Mouse (Mus musculus) hindbrain, postnatal 0 days (tissue): ENCODE data around the gene Ccdc47. TPM values are rescaled to one million over a fixed set of nuclear protein-coding genes. Genes with fewer than 3 reads are reported as not detected.

ENCODE experiments used
- ATAC-seq: fragments of 200-750 bp; cut with Nextera tagmentation; 2 replicates; pipeline ENCODE4 v1.8.0; 2017; ENCODE audit warnings: mild to moderate bottlenecking, moderate TSS enrichment, moderate library complexity
- DNase-seq: peaks from one replicate; pipeline ENCODE4 v3.0.0-alpha.2; 2015; ENCODE audit warnings: low spot score
- H3K27ac ChIP-seq: fragments of 300-500 bp; sonication (generic); 2 replicates; pipeline ENCODE4 v1.5.1; 2014; ENCODE audit warnings: mild to moderate bottlenecking
- H3K27me3 ChIP-seq: fragments of 300-500 bp; sonication (generic); 2 replicates; pipeline ENCODE4 v1.6.1; 2014; ENCODE audit warnings: low read length, mixed read lengths; ENCODE audit not compliant: insufficient read depth
- H3K36me3 ChIP-seq: fragments of 300-500 bp; sonication (generic); 2 replicates; pipeline ENCODE4 v1.6.1; 2014; ENCODE audit warnings: low read length, mixed read lengths; ENCODE audit not compliant: insufficient read depth
- H3K4me1 ChIP-seq: fragments of 300-500 bp; sonication (generic); 2 replicates; pipeline ENCODE4 v1.6.1; 2014; ENCODE audit warnings: antibody characterized with exemption, low read length, mixed read lengths; ENCODE audit not compliant: insufficient read depth
- H3K4me2 ChIP-seq: fragments of 300-500 bp; sonication (generic); 2 replicates; pipeline ENCODE4 v1.6.1; 2014; ENCODE audit warnings: low read depth, mild to moderate bottlenecking, low read length, moderate library complexity, mixed read lengths
- H3K4me3 ChIP-seq: fragments of 300-500 bp; sonication (generic); 2 replicates; pipeline ENCODE4 v1.5.1; 2014; ENCODE audit warnings: low read length
- H3K9ac ChIP-seq: fragments of 300-500 bp; sonication (generic); replicated peaks from 2 replicates; pipeline ENCODE4 v1.6.1; 2014; ENCODE audit warnings: mild to moderate bottlenecking, low read length, moderate library complexity, mixed read lengths
- H3K9me3 ChIP-seq: fragments of 300-500 bp; sonication (generic); 2 replicates; pipeline ENCODE4 v1.6.1; 2016; ENCODE audit warnings: low read length, mixed read lengths
- CTCF ChIP-seq: IDR thresholded peaks from 2 replicates; pipeline ENCODE4 v1.5.1; 2016; ENCODE audit warnings: antibody characterized with exemption, control low read depth, low read depth
- WGBS: fragments of 180-500 bp; shearing (Covaris S2); extraction: QIAGEN DNeasy Blood & Tissue Kit; methylation state at CpG from one replicate; pipeline ENCODE4 v1.1.7; 2014; 5-methylcytosine and 5-hydroxymethylcytosine counted together
- polyA plus RNA-seq: library from polyadenylated mRNA; unstranded; fragments of >200 nt; fragmentation: Nextera tagmentation; extraction: Ambion mirVana; gene quantifications from 2 replicates; pipeline ENCODE4 v1.2.1, GENCODE M21; 2015
- total RNA-seq: library from RNA; depleted of rRNA; stranded (reverse); fragments of >200 nt; gene quantifications from 2 replicates; pipeline ENCODE4 v1.2.3, GENCODE M21; 2014

Gene Ccdc47
- total and polyA plus RNA-seq, 2 experiments from 2014 or later = 16.9 to 85.2 TPM

DNA sequence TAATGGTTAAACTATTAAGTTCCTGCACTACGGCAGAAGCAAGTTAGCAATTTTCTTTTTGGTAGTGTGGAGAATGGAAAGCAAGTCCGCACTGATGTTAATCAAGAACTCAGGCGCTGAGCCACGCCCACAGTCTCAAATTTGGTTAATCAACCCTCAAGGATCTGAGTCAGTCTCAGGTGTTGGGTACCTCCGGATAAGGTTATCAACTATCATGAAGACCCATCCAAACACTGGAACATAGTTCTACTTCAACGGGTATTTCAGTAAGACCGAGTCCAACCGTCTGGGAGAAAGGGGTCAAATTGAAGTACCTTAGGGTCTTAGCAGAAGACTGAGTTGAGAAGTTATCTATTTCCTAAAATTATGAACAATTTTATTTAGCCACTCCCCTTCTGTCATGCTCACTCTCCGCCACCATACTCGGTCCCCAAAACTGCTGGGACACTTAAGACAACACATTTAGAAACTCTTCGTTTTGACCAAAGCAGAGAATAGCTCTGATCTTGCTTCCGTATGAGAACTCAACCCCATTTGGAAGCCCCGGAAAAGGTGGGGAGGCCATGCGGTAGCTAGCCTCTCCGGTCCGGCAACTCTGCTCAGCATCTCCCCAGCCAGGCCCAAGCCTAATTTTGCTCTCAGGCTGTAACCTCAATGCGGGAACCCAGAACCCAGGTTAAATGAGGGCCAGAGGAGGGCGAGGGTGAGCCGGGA, 23.3 kb downstream of the Ccdc47 start:
- Histone ChIP-seq H3K9me3 (no peaks in the 10 kb centered on the region), H3K27ac (peak overlapping the region; percentile 68), H3K9ac (peak overlapping the region; percentile 66), H3K4me1 (peaks cover 8% of the 10 kb centered on the region), H3K4me2 (peak overlapping the region; percentile 78), H3K36me3 (no peaks in the 10 kb centered on the region), H3K27me3 (no peaks in the 10 kb centered on the region), H3K4me3 (peak overlapping the region; percentile 71)
- ATAC-seq (peak; percentile 10; the same call in 1 of the 2 replicates), DNase-seq (no peak)
- WGBS = 11% methylated on average over 19 of the region's 19 CpGs
- peak; percentile 49 for TF ChIP-seq CTCF

- Histone ChIP-seq H3K9ac (no peak overlapping the region), H3K9me3 (no peaks in the 10 kb centered on the region), H3K4me3 (peak overlapping the region; percentile 71), H3K4me2 (peak overlapping the region; percentile 78), H3K36me3 (no peaks in the 10 kb centered on the region), H3K4me1 (peaks cover 8% of the 10 kb centered on the region), H3K27ac (no peak overlapping the region), H3K27me3 (no peaks in the 10 kb centered on the region)
- DNase-seq = no peak
- no peak for TF ChIP-seq CTCF
- no peak for ATAC-seq
- 82% methylated on average over 5 of the region's 5 CpGs for WGBS
Measured at GRCm38 (mm10) chr11:106192241-106192640, 23.9 kb downstream of the Ccdc47 start.

- peaks cover 8% of the 10 kb centered on the region for H3K4me1 ChIP-seq
- no peak overlapping the region for H3K4me3 ChIP-seq
- no peak for ATAC-seq
- no peaks in the 10 kb centered on the region for H3K36me3 ChIP-seq
- H3K4me2 ChIP-seq = no peak overlapping the region
- no peaks in the 10 kb centered on the region for H3K27me3 ChIP-seq
- no peaks in the 10 kb centered on the region for H3K9me3 ChIP-seq
- no peak overlapping the region for H3K9ac ChIP-seq
- no peak overlapping the region for H3K27ac ChIP-seq
- no peak for DNase-seq
- 98% methylated on average over 3 of the region's 3 CpGs for WGBS
- TF ChIP-seq CTCF = no peak
Measured at GRCm38 (mm10) chr11:106191716-106192115, 24.4 kb downstream of the Ccdc47 start.

DNA sequence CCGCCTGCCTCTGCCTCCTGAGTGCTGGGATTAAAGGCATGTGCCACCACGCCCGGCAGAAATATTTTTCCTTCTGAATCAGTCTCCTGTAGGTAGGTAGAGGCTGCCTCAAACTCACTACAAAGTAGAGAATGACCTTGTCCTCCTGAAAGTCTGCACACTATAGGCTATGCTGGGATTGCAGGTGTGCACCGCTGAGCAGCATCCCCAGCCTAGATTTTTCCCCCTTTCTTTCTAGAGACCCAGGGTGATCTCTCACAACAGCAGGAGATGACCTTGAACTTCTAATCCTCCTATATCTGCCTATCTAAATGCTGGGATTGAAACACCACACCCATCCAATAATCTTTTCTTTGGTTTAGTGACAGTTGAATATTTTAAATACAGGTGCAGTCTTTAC, 28.8 kb downstream of the Ccdc47 start:
- H3K27me3 ChIP-seq = no peaks in the 10 kb centered on the region
- H3K9ac ChIP-seq = no peak overlapping the region
- no peak overlapping the region for H3K27ac ChIP-seq
- DNase-seq (no peak), ATAC-seq (no peak)
- H3K4me1 ChIP-seq = peaks cover under 1% of the 10 kb centered on the region; the same call in 1 of the 2 replicates
- H3K4me2 ChIP-seq = no peak overlapping the region
- H3K36me3 ChIP-seq = peaks cover 7% of the 10 kb centered on the region; the same call in 1 of the 2 replicates
- TF ChIP-seq CTCF = no peak
- no peaks in the 10 kb centered on the region for H3K9me3 ChIP-seq
- 96% methylated on average over 4 of the region's 4 CpGs for WGBS
- no peak overlapping the region for H3K4me3 ChIP-seq

DNA sequence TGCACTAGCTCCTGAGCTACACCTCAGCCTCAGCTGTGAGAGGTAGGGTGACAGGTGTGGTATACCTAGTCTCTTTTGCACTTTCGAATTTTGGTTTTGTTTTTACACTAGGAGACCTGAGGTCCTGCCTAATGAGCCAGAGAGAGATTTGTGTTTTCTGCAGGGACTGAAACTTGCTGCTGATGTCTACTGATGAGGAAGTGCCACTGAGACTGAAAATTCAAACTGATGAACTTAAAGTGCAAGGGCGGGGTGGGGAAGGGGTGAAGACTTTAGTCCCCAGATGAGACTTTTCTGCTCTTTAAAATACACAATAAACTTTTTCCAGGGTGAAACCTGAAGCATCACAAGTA, 35.7 kb downstream of the Ccdc47 start:
- Histone ChIP-seq H3K36me3 (0 out of 2 replicates have a peak, but pooled peaks cover 4% of the 10 kb centered on the region), H3K27me3 (no peaks in the 10 kb centered on the region), H3K9ac (no peak overlapping the region), H3K4me3 (no peak overlapping the region), H3K27ac (no peak overlapping the region), H3K9me3 (no peaks in the 10 kb centered on the region), H3K4me1 (no peaks in the 10 kb centered on the region), H3K4me2 (no peak overlapping the region)
- ATAC-seq = no peak
- TF ChIP-seq CTCF = no peak
- WGBS = 89% methylated on average over 2 of the region's 2 CpGs
- DNase-seq = no peak

- no peak for TF ChIP-seq CTCF
- no peak overlapping the region for H3K27ac ChIP-seq
- no peak overlapping the region for H3K4me3 ChIP-seq
- H3K4me2 ChIP-seq = no peak overlapping the region
- H3K27me3 ChIP-seq = no peaks in the 10 kb centered on the region
- no peak for ATAC-seq
- WGBS = 77% methylated on average over 7 of the region's 7 CpGs
- 0 out of 2 replicates have a peak, but pooled peaks cover 4% of the 10 kb centered on the region for H3K36me3 ChIP-seq
- H3K9me3 ChIP-seq = no peaks in the 10 kb centered on the region
- no peak for DNase-seq
- H3K9ac ChIP-seq = no peak overlapping the region
- no peaks in the 10 kb centered on the region for H3K4me1 ChIP-seq
Measured at GRCm38 (mm10) chr11:106179711-106180448, 36.3 kb downstream of the Ccdc47 start.
